Mouse (Mus musculus): ENCODE measurements at regions not wholly inside any gene's neighbourhood (a gene's known extent, or its start where the extent isn't known, plus 50 kb on each side); places are given as distances from the start of the nearest gene placed in this dataset.

DNA sequence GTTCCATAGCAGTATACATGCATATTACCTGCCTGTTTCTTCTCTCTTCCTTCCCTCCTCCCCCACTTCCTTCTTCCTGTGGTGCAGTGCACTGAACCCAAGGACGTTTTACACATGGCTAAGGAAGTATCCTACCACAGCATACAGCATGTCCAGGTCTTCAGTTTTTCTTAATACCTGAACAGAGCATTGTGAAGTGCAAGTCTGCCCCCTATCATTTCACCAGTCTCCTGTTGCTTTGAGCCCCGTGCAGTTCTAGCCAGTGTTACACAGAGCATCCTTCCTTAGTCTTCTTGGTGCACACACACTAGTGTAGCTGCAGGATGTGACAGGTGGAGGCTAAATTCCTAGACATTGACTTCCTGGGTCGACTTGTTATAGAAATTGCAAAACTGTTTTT, 53.7 kb upstream of the Foxb1 start:
- 55% methylated on average over 3 of the region's 3 CpGs for whole genome bisulfite sequencing
- H3K4me1 ChIP-seq (ENCODE audit: control insufficient read depth, insufficient read depth, low read length): no peaks in the 10 kb centered on the region
- ATAC-seq (ENCODE audit: low FRiP score, low TSS enrichment): no peak
- no peak overlapping the region for H3K4me2 ChIP-seq (replicated peaks; ENCODE audit: low read depth, low read length)
- no peak overlapping the region for H3K4me3 ChIP-seq (ENCODE audit: low read length)
- 0 out of 2 replicates have a peak, but pooled peaks cover 3% of the 10 kb centered on the region for H3K27me3 ChIP-seq (ENCODE audit: control insufficient read depth, insufficient read depth, low read length)
- H3K27ac ChIP-seq (ENCODE audit: low read depth, low read length): no peak overlapping the region
- H3K9me3 ChIP-seq (ENCODE audit: control insufficient read depth, low read length): peaks cover 4% of the 10 kb centered on the region; the same call in 1 of the 2 replicates
- no peaks in the 10 kb centered on the region for H3K36me3 ChIP-seq (ENCODE audit: control insufficient read depth, insufficient read depth, low read length)
- H3K9ac ChIP-seq (ENCODE audit: low read depth, low read length): no peak overlapping the region

DNA sequence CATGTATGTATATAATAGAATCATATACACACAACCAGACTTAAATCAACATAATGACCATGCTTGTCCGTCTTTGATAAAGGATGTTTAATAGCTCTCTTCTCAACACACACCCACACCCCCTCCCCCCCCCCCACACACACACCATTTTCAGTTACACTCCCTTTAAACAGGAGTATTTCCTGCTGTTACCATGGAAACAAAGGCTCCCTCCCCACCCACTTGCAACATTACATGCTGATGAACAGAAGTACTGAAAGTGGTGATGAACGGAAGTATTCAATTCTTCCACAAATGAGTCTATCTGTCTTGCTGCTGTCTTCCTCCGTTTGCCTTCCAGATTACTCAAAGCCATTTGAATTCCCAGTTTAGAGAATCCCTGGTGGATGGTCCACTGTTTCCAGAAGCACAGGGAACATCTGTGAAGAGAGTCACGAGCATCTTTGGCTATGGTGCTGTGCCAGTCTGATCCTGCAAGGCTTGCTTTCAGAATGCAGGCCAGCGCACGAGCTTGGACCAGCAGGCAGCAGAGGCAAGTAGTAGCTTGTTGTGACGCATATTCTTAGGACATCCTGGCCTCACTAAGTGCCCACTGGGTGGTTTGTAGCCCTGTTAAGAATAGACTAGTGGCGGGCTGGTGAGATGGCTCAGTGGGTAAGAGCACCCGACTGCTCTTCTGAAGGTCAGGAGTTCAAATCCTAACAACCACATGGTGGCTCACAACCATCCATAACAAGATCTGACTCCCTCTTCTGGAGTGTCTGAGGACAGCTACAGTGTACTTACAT, 62.6 kb upstream of the Foxb1 start:
- no peak overlapping the region for H3K27ac ChIP-seq (ENCODE audit: low read depth, low read length)
- no peaks in the 10 kb centered on the region for H3K4me1 ChIP-seq (ENCODE audit: control insufficient read depth, insufficient read depth, low read length)
- H3K9ac ChIP-seq (ENCODE audit: low read depth, low read length): no peak overlapping the region
- 83% methylated on average over 9 of the region's 9 CpGs for WGBS
- no peak overlapping the region for H3K4me3 ChIP-seq (ENCODE audit: low read length)
- H3K36me3 ChIP-seq (ENCODE audit: control insufficient read depth, insufficient read depth, low read length): no peaks in the 10 kb centered on the region
- H3K4me2 ChIP-seq (replicated peaks; ENCODE audit: low read depth, low read length): no peak overlapping the region
- no peak for ATAC-seq (ENCODE audit: low FRiP score, low TSS enrichment)
- 0 out of 2 replicates have a peak, but pooled peaks cover 2% of the 10 kb centered on the region for H3K27me3 ChIP-seq (ENCODE audit: control insufficient read depth, insufficient read depth, low read length)
- H3K9me3 ChIP-seq (ENCODE audit: control insufficient read depth, low read length): no peaks in the 10 kb centered on the region

DNA sequence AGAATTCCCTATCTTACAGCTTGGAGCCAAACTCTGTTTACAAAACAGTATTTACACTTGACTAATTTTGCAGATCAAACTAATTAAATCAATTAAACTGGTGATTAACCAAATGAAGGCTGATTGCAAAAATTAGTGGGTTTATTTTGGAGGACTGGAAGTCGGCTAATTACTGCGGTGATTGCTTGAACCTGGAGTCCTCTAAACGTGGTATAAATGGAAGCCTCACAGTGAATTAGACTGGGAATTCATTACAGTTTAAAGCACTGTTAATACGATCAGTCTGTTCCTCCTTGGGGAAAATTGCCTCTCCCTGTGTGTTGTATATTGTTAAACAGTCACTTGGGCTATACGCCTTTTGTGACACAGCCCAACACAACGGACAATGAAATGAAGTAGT, 67.7 kb upstream of the Foxb1 start:
- no peak overlapping the region for H3K4me3 ChIP-seq (ENCODE audit: low read length)
- H3K9me3 ChIP-seq (ENCODE audit: control insufficient read depth, low read length): no peaks in the 10 kb centered on the region
- no peak overlapping the region for H3K27ac ChIP-seq (ENCODE audit: low read depth, low read length)
- H3K4me2 ChIP-seq (replicated peaks; ENCODE audit: low read depth, low read length): no peak overlapping the region
- H3K4me1 ChIP-seq (ENCODE audit: control insufficient read depth, insufficient read depth, low read length): no peaks in the 10 kb centered on the region
- H3K36me3 ChIP-seq (ENCODE audit: control insufficient read depth, insufficient read depth, low read length): no peaks in the 10 kb centered on the region
- no peak overlapping the region for H3K9ac ChIP-seq (ENCODE audit: low read depth, low read length)
- ATAC-seq (ENCODE audit: low FRiP score, low TSS enrichment): no peak
- no peaks in the 10 kb centered on the region for H3K27me3 ChIP-seq (ENCODE audit: control insufficient read depth, insufficient read depth, low read length)
- 56% methylated on average over 6 of the region's 6 CpGs for WGBS

DNA sequence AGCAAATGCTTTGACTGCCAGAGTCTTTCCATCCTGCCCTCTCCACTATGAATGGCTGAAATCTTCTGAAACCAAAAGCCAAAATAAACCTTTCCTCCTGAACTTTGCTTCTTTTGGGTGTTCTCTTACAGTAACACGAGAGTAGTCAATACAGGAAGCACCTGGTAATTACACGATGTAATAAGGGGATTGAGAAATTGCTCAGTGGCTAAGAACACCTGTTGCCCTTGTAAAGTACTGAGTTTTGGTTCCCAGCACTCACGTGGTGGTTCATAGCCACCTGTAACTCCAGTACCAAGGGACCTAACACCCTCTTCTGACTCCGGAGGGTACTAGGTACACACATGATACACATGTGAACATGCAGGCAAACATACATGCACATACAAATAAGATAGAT, 74.7 kb upstream of the Foxb1 start:
- Histone ChIP-seq H3K9me3 (ENCODE audit: control insufficient read depth, low read length) (no peaks in the 10 kb centered on the region), H3K9ac (ENCODE audit: low read depth, low read length) (no peak overlapping the region), H3K27ac (ENCODE audit: low read depth, low read length) (no peak overlapping the region), H3K4me2 (replicated peaks; ENCODE audit: low read depth, low read length) (no peak overlapping the region), H3K36me3 (ENCODE audit: control insufficient read depth, insufficient read depth, low read length) (no peaks in the 10 kb centered on the region), H3K4me3 (ENCODE audit: low read length) (no peak overlapping the region), H3K27me3 (ENCODE audit: control insufficient read depth, insufficient read depth, low read length) (no peaks in the 10 kb centered on the region), H3K4me1 (ENCODE audit: control insufficient read depth, insufficient read depth, low read length) (no peaks in the 10 kb centered on the region)
- WGBS: 63% methylated on average over 4 of the region's 4 CpGs
- no peak for ATAC-seq (ENCODE audit: low FRiP score, low TSS enrichment)

DNA sequence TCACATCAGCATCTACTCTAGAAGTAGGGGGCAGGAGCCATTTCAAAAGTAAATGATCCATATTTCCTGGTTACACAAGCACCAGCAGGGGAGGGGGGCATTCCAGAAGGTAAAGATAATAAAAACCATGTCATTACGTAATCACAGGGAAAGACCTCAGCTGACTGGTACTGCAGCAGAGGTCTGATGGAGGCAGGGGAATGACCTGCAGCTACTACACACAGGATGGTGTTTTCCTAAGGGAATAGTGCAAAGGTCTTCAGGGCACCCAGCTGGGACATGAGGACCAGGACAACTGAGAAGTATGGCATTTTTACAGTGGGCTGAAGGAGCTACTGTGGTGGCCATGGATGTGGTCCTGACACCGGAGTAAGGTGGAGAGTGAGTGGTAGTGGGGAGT, 78.5 kb upstream of the Foxb1 start:
- no peak overlapping the region for H3K4me2 ChIP-seq (replicated peaks; ENCODE audit: low read depth, low read length)
- H3K27me3 ChIP-seq (ENCODE audit: control insufficient read depth, insufficient read depth, low read length): no peaks in the 10 kb centered on the region
- no peak overlapping the region for H3K4me3 ChIP-seq (ENCODE audit: low read length)
- H3K27ac ChIP-seq (ENCODE audit: low read depth, low read length): no peak overlapping the region
- ATAC-seq (ENCODE audit: low FRiP score, low TSS enrichment): no peak
- H3K9me3 ChIP-seq (ENCODE audit: control insufficient read depth, low read length): no peaks in the 10 kb centered on the region
- WGBS: 59% methylated on average over 2 of the region's 2 CpGs
- H3K36me3 ChIP-seq (ENCODE audit: control insufficient read depth, insufficient read depth, low read length): no peaks in the 10 kb centered on the region
- H3K4me1 ChIP-seq (ENCODE audit: control insufficient read depth, insufficient read depth, low read length): no peaks in the 10 kb centered on the region
- H3K9ac ChIP-seq (ENCODE audit: low read depth, low read length): no peak overlapping the region

DNA sequence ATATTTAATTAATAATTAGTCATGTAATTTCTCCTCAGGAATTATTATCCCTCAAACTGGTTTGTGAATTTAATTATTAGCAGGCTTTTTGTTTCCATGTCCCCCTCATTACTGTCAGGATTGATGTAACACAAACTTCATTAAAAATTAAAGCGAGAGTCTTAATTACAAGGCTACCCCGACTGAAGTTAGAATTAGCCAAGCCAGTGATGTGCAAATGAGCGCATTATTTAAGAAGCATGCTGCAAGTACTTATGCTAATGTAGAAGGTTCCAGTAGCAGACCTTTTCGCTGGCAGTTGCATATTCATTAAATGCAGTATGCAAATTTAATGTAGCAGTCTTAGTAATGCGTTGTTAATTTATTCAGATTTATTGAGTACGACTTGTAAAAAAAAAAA, 84.0 kb upstream of the Foxb1 start:
- Histone ChIP-seq H3K9ac (ENCODE audit: low read depth, low read length) (no peak overlapping the region), H3K4me3 (ENCODE audit: low read length) (no peak overlapping the region), H3K4me2 (replicated peaks; ENCODE audit: low read depth, low read length) (no peak overlapping the region), H3K4me1 (ENCODE audit: control insufficient read depth, insufficient read depth, low read length) (no peaks in the 10 kb centered on the region), H3K27me3 (ENCODE audit: control insufficient read depth, insufficient read depth, low read length) (no peaks in the 10 kb centered on the region), H3K36me3 (ENCODE audit: control insufficient read depth, insufficient read depth, low read length) (no peaks in the 10 kb centered on the region), H3K27ac (ENCODE audit: low read depth, low read length) (no peak overlapping the region), H3K9me3 (ENCODE audit: control insufficient read depth, low read length) (no peaks in the 10 kb centered on the region)
- ATAC-seq (ENCODE audit: low FRiP score, low TSS enrichment): no peak
- 70% methylated on average over 6 of the region's 6 CpGs for WGBS

- H3K4me3 ChIP-seq (ENCODE audit: low read length): no peak overlapping the region
- no peak overlapping the region for H3K4me2 ChIP-seq (replicated peaks; ENCODE audit: low read depth, low read length)
- no peaks in the 10 kb centered on the region for H3K27me3 ChIP-seq (ENCODE audit: control insufficient read depth, insufficient read depth, low read length)
- H3K9ac ChIP-seq (ENCODE audit: low read depth, low read length): no peak overlapping the region
- no peaks in the 10 kb centered on the region for H3K9me3 ChIP-seq (ENCODE audit: control insufficient read depth, low read length)
- H3K4me1 ChIP-seq (ENCODE audit: control insufficient read depth, insufficient read depth, low read length): no peaks in the 10 kb centered on the region
- ATAC-seq (ENCODE audit: low FRiP score, low TSS enrichment): no peak
- H3K36me3 ChIP-seq (ENCODE audit: control insufficient read depth, insufficient read depth, low read length): no peaks in the 10 kb centered on the region
- 48% methylated on average over 9 of the region's 9 CpGs for WGBS
- H3K27ac ChIP-seq (ENCODE audit: low read depth, low read length): no peak overlapping the region
These were observed 84.5 kb upstream of the Foxb1 start for GRCm38 (mm10) chr9:69845210-69845609.

- no peaks in the 10 kb centered on the region for H3K36me3 ChIP-seq (ENCODE audit: control insufficient read depth, insufficient read depth, low read length)
- no peak overlapping the region for H3K4me3 ChIP-seq (ENCODE audit: low read length)
- no peaks in the 10 kb centered on the region for H3K27me3 ChIP-seq (ENCODE audit: control insufficient read depth, insufficient read depth, low read length)
- H3K9ac ChIP-seq (ENCODE audit: low read depth, low read length): no peak overlapping the region
- no peak overlapping the region for H3K4me2 ChIP-seq (replicated peaks; ENCODE audit: low read depth, low read length)
- H3K27ac ChIP-seq (ENCODE audit: low read depth, low read length): no peak overlapping the region
- WGBS: 84% methylated on average over 7 of the region's 7 CpGs
- no peaks in the 10 kb centered on the region for H3K4me1 ChIP-seq (ENCODE audit: control insufficient read depth, insufficient read depth, low read length)
- ATAC-seq (ENCODE audit: low FRiP score, low TSS enrichment): no peak
- H3K9me3 ChIP-seq (ENCODE audit: control insufficient read depth, low read length): no peaks in the 10 kb centered on the region
These were observed 95.9 kb upstream of the Foxb1 start for GRCm38 (mm10) chr9:69856621-69857020.

GRCm38 (mm10) chr9:69858619-69859018, 97.9 kb upstream of the Foxb1 start:
- Histone ChIP-seq H3K9me3 (ENCODE audit: control insufficient read depth, low read length) (no peaks in the 10 kb centered on the region), H3K27ac (ENCODE audit: low read depth, low read length) (no peak overlapping the region), H3K36me3 (ENCODE audit: control insufficient read depth, insufficient read depth, low read length) (no peaks in the 10 kb centered on the region), H3K27me3 (ENCODE audit: control insufficient read depth, insufficient read depth, low read length) (no peaks in the 10 kb centered on the region), H3K4me2 (replicated peaks; ENCODE audit: low read depth, low read length) (no peak overlapping the region), H3K4me1 (ENCODE audit: control insufficient read depth, insufficient read depth, low read length) (no peaks in the 10 kb centered on the region), H3K9ac (ENCODE audit: low read depth, low read length) (no peak overlapping the region), H3K4me3 (ENCODE audit: low read length) (no peak overlapping the region)
- 83% methylated on average over 3 of the region's 3 CpGs for WGBS
- ATAC-seq (ENCODE audit: low FRiP score, low TSS enrichment): no peak
